Mouse (Mus musculus) MEL (cell line): ENCODE measurements around the gene Zfp644.

Experiments
- CTCF ChIP-seq, 3 experiments: IDR thresholded peaks in 2 of 3; conservative IDR thresholded peaks in 1 of 3; 2 replicates each; pipeline ENCODE4 v1.5.1; 2011 to 2012; ENCODE audit warnings: low read length in 3 of 3, low read depth in 2 of 3, mild to moderate bottlenecking in 2 of 3, improper control_type of control experiment in 1 of 3, inconsistent platforms in 1 of 3, mixed read lengths in 1 of 3, moderate library complexity in 1 of 3; ENCODE audit not compliant: control insufficient read depth in 1 of 3, insufficient read depth in 1 of 3, poor library complexity in 1 of 3, severe bottlenecking in 1 of 3
- GABPA ChIP-seq: IDR thresholded peaks from 2 replicates; pipeline ENCODE4 v1.6.1; 2012; ENCODE audit warnings: low read depth, mild to moderate bottlenecking, inconsistent platforms, low read length, improper control_type of control experiment, moderate library complexity
- MAFK ChIP-seq: IDR thresholded peaks from 2 replicates; pipeline ENCODE4 v1.6.1; 2011; ENCODE audit warnings: low read depth, mild to moderate bottlenecking, low read length, improper control_type of control experiment, borderline replicate concordance
- MEF2A ChIP-seq: IDR thresholded peaks from 2 replicates; pipeline ENCODE4 v1.6.1; 2014; ENCODE audit warnings: low read depth, mild to moderate bottlenecking, inconsistent platforms, low read length, improper control_type of control experiment; ENCODE audit not compliant: poor library complexity, insufficient replicate concordance, severe bottlenecking; ENCODE audit errors: extremely low read depth
- MYC ChIP-seq: IDR thresholded peaks from 2 replicates; pipeline ENCODE4 v1.6.1; 2011; ENCODE audit warnings: low read depth, mild to moderate bottlenecking, low read length, improper control_type of control experiment, moderate library complexity
- NRF1 ChIP-seq: IDR thresholded peaks from 2 replicates; pipeline ENCODE4 v1.6.1; 2014; ENCODE audit warnings: low read depth, mild to moderate bottlenecking, inconsistent platforms, low read length, improper control_type of control experiment, moderate library complexity; ENCODE audit not compliant: poor library complexity, insufficient read depth, severe bottlenecking
- POLR2A ChIP-seq, 2 experiments: IDR thresholded peaks; 2 replicates each; pipeline ENCODE4 v1.6.1; 2011 to 2012; ENCODE audit warnings: low read length in 2 of 2, mild to moderate bottlenecking in 2 of 2, control low read depth in 1 of 2, improper control_type of control experiment in 1 of 2, low read depth in 1 of 2, moderate library complexity in 1 of 2; ENCODE audit not compliant: control insufficient read depth in 1 of 2, insufficient read depth in 1 of 2, poor library complexity in 1 of 2
- RCOR1 ChIP-seq: IDR thresholded peaks from 2 replicates; pipeline ENCODE4 v1.6.1; 2012; ENCODE audit warnings: low read depth, mild to moderate bottlenecking, inconsistent platforms, low read length, improper control_type of control experiment
- SMC3 ChIP-seq: IDR thresholded peaks from 2 replicates; pipeline ENCODE4 v1.6.1; 2011; ENCODE audit warnings: low read depth, low read length, improper control_type of control experiment

DNA sequence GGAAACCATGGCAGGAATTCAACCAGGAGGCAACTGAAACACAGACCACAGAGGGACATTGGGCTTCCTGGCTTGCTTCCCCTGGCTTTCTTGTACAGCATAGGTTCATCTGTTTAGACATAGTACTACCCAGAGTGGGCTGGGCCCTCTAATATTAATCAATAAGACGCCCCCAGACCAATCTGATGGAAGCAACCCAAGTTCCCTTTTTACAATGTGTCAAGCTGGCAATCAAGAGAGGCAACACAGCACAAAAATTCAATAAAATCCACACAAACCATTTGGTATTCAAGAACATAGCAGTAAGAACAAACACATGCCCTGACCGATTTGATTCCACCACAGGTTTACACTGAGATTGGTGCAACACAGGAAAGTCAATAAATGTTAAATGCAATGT is 82.1 kb downstream of the Zfp644 start:
- TF ChIP-seq CTCF (IDR thresholded peaks at IDR 0.05 in 2 of 3, conservative IDR thresholded peaks at IDR 0.05 in 1 of 3; ENCODE audit: control insufficient read depth in 1 of 3, insufficient read depth in 1 of 3, low read depth in 2 of 3, low read length in 3 of 3, poor library complexity in 1 of 3, severe bottlenecking in 1 of 3) = no peak
- no peak for TF ChIP-seq MAFK
- TF ChIP-seq GABPA = no peak
- no peak for TF ChIP-seq MEF2A
- no peak for TF ChIP-seq MYC
- TF ChIP-seq POLR2A (IDR thresholded peaks at IDR 0.05; ENCODE audit: control insufficient read depth in 1 of 2, insufficient read depth in 1 of 2, low read depth in 1 of 2, low read length in 2 of 2, poor library complexity in 1 of 2) = no peak
- no peak for TF ChIP-seq SMC3
- no peak for TF ChIP-seq NRF1
- no peak for TF ChIP-seq RCOR1
